Mouse (Mus musculus) lung, postnatal 4 days (tissue): ENCODE results near the gene Zfr2.
"Not testable (repeated sequence)": the region's sequence is repeated elsewhere in the genome, so short reads cannot be mapped to it uniquely, and the experiment has no call there.

Experiments
- DNase-seq, 2 experiments: peaks; one replicate each; pipeline ENCODE4 v3.0.0; 2021

Zfr2 gene

GRCm38 (mm10) chr10:81202978-81203720 is 29.8 kb upstream of the Zfr2 start:
- DNase-seq: peak in 1 of 2 experiments; percentile 18

DNA sequence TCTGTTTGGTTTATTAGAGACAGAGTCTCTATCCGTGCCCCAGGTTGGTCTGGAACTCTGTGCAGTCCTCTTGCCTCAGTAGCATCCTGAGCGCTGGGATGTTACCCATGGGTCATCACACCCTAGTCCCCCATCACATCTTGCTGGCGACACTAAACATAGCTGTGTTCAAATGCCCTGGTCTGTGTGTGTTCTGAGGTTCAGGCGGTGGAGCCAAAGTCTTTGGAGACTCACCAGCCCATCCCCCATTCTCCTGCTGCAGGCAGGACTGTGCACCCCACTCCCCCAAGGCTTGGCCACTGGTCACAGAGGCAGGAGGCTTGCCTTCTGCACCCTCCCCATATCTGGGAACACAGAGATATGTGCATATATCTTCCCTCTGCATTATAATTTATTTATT is 28.8 kb upstream of the Zfr2 start:
- peak in 1 of 2 experiments; percentile 13 for DNase-seq

DNA sequence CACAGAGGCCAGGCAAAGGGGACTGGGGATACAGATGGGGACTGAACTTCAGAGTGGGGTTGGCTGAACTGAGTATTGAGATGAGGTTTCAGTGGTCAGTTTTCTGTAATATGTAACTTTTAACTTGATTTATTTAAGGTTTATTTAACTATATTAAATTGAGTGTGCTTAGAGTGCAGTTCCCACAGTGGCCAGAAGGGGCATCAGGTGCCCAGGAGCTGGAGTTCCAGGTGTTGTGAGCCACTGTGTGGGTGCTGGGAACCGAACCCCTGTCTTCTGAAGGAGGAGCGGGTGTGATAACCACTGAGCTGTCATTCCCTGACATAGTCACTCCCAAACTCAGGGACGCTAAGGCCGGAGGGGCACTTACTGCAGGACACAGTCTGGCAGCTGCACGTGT is 22.8 kb upstream of the Zfr2 start:
- no peak for DNase-seq

- no peak for DNase-seq
Observed at GRCm38 (mm10) chr10:81216260-81216659, 16.7 kb upstream of the Zfr2 start.

- no peak for DNase-seq
Observed at GRCm38 (mm10) chr10:81216810-81217209, 16.1 kb upstream of the Zfr2 start.

DNA sequence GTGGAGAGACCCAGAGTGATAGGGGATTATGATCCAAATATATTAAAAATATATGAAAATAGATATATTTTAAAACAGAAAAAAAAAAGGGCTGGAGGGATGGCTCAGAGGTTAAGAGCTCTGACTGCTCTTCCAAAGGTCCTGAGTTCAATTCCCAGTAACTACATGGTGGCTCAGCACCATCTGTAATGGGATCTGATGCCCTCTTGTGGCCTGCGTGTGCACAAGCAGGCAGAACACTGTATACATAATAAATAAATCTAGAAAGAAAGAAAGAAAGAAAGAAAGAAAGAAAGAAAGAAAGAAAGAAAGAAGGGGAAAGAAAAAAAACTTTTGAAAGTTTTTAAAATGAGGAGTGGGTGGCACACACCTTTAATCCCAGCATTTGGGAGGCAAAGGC is 15.7 kb upstream of the Zfr2 start:
- peak in 1 of 2 experiments; percentile 43 for DNase-seq

DNA sequence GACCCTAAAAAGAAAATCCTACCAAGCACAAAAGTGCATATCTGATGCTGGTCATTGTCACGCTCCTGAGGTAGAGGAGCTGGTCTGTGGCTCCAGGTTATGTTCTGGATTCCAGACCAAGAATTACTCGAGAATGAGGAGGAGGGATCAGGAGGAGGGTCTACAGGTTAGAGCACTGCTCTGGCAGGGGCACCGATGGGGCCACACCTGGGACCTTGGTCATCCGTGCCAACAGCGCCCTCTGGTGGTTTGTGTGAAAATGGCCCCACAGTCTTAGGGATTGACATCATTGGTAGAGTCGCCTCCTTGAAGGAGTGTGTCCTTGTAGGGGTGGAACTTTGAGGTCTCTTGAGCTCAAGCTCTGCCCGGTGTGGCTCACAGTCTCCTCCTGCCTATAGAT is 15.0 kb upstream of the Zfr2 start:
- DNase-seq: peak; percentile 63 to 83

GRCm38 (mm10) chr10:81221402-81222015 is 11.4 kb upstream of the Zfr2 start:
- no peak for DNase-seq

- not testable (repeated sequence) for DNase-seq
Observed at GRCm38 (mm10) chr10:81223731-81224130, 9.2 kb upstream of the Zfr2 start.

- peak in 1 of 2 experiments; percentile 20 for DNase-seq
Observed at GRCm38 (mm10) chr10:81229735-81230437, 3.1 kb upstream of the Zfr2 start.

DNA sequence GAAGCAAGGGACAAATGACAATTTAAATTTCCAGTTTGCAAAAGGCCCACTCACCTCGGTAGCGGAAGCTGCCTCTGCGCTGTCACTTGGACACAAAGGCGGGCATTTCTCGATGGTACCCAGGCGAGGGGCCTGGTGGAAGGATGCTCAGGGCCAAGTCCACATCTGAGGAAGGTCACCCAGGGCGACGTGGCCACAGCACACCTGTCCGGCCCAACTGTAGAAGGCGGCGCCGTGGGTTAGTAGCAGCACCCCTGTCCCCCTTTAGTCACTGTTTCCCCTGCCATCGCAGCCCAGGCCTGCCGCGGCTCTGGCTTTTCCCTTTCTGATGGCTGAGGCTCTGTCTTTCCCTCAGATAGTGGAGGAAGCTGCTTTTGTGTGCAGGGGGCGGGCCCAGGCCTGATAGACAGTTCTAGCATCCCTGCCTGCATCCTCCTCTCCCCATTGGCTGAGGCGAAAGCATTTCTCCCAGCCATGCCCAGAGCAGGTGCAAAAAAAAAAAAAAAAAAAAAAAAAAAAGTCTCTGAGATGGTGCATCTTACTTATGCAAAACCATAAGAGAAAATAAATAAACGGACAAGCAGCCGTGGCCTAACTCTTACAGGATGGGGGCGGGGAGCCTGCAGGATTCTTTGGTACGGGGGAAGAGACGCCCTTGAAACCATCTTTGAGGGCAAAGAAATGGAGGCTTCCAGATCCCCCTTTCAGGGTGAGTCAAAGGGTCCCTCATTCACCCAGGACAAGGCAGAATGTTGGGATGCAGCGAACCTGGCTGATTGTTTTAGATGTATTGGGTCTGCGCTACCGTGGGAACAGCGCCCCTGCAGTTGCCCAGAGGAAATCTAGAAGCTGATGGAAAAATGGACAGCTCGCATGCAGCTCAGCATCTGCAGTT is 2.3 kb upstream of the Zfr2 start, which contains the start of gene Atcay:
TSS of gene Atcay (minus strand) at position 396 of the 895 bp plus-strand sequence.
- peak; percentile 27 to 37 for DNase-seq

DNA sequence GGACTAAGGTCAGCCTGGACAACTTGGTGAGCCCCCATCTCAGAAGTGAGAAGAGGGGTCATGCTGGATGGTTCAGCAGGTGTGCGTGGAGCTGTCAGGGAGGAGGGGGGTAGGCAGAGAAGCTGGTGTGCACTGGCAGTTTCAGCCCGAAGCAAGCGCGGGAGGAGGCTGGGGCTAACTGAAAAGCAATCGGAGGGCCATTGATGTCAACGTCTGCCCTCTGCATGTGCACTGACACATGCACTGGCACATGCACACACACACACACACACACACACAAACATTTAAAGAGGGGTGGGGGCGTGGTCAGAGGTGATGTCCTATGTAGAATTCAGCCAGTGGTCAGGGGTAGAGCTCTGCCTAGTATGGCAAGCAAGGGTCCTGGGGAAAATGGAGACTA is 1.5 kb upstream of the Zfr2 start:
- DNase-seq: no peak

- no peak for DNase-seq
Observed at GRCm38 (mm10) chr10:81233226-81233585, 251 bp downstream of the Zfr2 start.

DNA sequence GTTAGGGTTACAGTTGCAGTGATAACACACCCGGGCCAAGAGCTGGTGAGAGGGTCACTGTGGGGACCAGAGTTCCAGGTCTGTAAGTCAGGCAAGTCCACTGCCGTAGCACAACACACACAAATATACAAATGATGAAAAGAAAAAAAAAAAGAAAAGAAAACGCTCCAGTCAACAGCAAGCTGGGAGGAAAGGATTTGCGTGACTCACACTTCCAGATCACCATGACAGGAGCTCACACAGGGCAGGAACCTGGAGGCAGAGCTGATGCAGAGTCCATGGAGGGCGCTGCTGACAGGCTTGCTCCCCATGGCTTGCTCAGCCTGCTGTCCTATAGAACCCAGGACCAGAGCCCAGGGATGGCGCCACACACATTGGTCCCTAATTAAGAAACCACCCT is 1.3 kb downstream of the Zfr2 start:
- peak in 1 of 2 experiments; percentile 16 for DNase-seq

- peak in 1 of 2 experiments; percentile 16 for DNase-seq
Observed at GRCm38 (mm10) chr10:81236471-81237268, 3.7 kb downstream of the Zfr2 start.

- no peak for DNase-seq
Observed at GRCm38 (mm10) chr10:81238618-81239017, 5.7 kb downstream of the Zfr2 start.

GRCm38 (mm10) chr10:81240876-81241275 is 7.9 kb downstream of the Zfr2 start:
- DNase-seq: peak; percentile 58 to 72

GRCm38 (mm10) chr10:81242021-81242420 is 9.1 kb downstream of the Zfr2 start:
- DNase-seq: no peak

GRCm38 (mm10) chr10:81244146-81244545 is 11.2 kb downstream of the Zfr2 start:
- DNase-seq: no peak

- peak; percentile 78 to 89 for DNase-seq
Observed at GRCm38 (mm10) chr10:81244595-81244994, 11.6 kb downstream of the Zfr2 start.

GRCm38 (mm10) chr10:81245166-81245565 is 12.2 kb downstream of the Zfr2 start:
- DNase-seq: peak in 1 of 2 experiments; percentile 18

DNA sequence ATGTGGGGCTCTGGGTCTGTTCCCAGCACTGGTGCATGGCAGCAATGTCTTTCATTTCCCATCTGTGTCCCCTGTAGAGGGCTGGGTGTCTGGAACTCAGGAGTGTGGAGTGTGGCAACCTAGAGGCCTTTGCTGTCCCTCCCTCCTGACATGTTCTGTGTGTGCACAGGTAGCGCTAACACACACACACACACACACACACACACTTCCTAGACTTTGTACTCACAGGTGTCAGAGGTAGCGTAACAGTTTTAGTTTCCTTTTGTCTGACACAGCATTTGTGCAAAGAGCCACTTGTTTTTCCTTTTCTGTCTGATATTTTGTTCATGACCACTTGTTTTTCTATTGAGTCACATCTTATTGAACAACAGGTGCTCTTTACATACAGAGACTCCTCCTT is 14.8 kb downstream of the Zfr2 start:
- peak in 1 of 2 experiments; percentile 14 for DNase-seq
